Mouse (Mus musculus) inflammation-experienced regulatory T-cells, adult 16 weeks (primary cell): Measurements from ENCODE around the gene Ctsj. TPM values are rescaled to one million over a fixed set of nuclear protein-coding genes. Genes with fewer than 3 reads are reported as not detected.

Experiments used
- polyA plus RNA-seq: library from polyadenylated mRNA; unstranded; fragments of 100-300 nt; shearing (Covaris generic); gene quantifications from one replicate; pipeline ENCODE4 v1.2.1, GENCODE M21; 2017

The Ctsj gene
- not detected for polyA plus RNA-seq

GRCm38 (mm10) chr13:61005859-61006258 lies at the start of gene Ctsj:
Gene Ctsj, minus strand, starts transcription at chr13:61005959.

GRCm38 (mm10) chr13:61040531-61040930 lies 34.8 kb upstream of the Ctsj start, which contains the start of gene Ctsq:
Gene Ctsq, minus strand, starts transcription at chr13:61040631.

Other genes starting within 250 kb of the Ctsj start
- gene BC051665, start 219.6 kb downstream of the Ctsj start, polyA plus RNA-seq: not detected
- gene Ctsll3, start 203.1 kb downstream of the Ctsj start, polyA plus RNA-seq: not detected
- 2.0 TPM for gene 4930486L24Rik, start 141.5 kb downstream of the Ctsj start, polyA plus RNA-seq
- gene Gm49392, start 109.1 kb downstream of the Ctsj start, polyA plus RNA-seq: not detected
- 8.4 TPM for gene Ctla2b, start 108.5 kb downstream of the Ctsj start, polyA plus RNA-seq
- not detected for gene Tpbpb, start 101.1 kb downstream of the Ctsj start, polyA plus RNA-seq
- not detected for gene Gm49393, start 70.4 kb downstream of the Ctsj start, polyA plus RNA-seq
- not detected for gene Gm49391, start 69.4 kb downstream of the Ctsj start, polyA plus RNA-seq
- gene Ctla2a, start 69.3 kb downstream of the Ctsj start, polyA plus RNA-seq: 39.0 TPM
- not detected for gene Tpbpa, start 64.0 kb downstream of the Ctsj start, polyA plus RNA-seq
- gene Ctsq, start 34.7 kb upstream of the Ctsj start, polyA plus RNA-seq: not detected
- gene Ctsr, start 158.3 kb upstream of the Ctsj start, polyA plus RNA-seq: not detected
- not detected for gene Cts6, start 197.5 kb upstream of the Ctsj start, polyA plus RNA-seq
- gene Cts8, start 249.4 kb upstream of the Ctsj start, polyA plus RNA-seq: not detected